Mouse (Mus musculus): ENCODE measurements around the gene Gm28043.

- no peak for TF ChIP-seq GATA1 (IDR thresholded peaks at IDR 0.05; ENCODE audit: low read depth, low read length)
- no peak for TF ChIP-seq MAFK (IDR thresholded peaks at IDR 0.05; ENCODE audit: borderline replicate concordance, low read depth, low read length)
Observed at GRCm38 (mm10) chr17:29705881-29706280, 91.2 kb downstream of the Gm28043 start.
